In genomic region chr10:105536910-105537309, GRCm38 (mm10) we compare ENCODE assay signal across 24 mouse cellular contexts.
"Had no signal": no experiment of that assay in that cellular context is flagged by ENCODE, and none has a peak within 500 bp of the region (broad histone marks: within the 10 kb centered on the region; RNA-seq: fewer than 3 reads in every experiment).

No protein-coding gene starts in this region.

- H3K4me3 ChIP-seq: gastrocnemius, adult 2 months; heart, embryonic 10.5 days; heart, embryonic 12.5 days; hindbrain, embryonic 10.5 days; hindbrain, embryonic 12.5 days; layer of hippocampus, adult 2 months; left cerebral cortex, adult 2 months; limb, embryonic 10.5 days; limb, embryonic 12.5 days had no signal

- ATAC-seq: forebrain, embryonic 16.5 days; hindbrain, embryonic 16.5 days; inflammation-experienced regulatory T-cells, adult 6 months; intestine, embryonic 16.5 days had no signal

- H3K9me3 ChIP-seq: heart, embryonic 10.5 days; heart, embryonic 12.5 days; hindbrain, embryonic 10.5 days; hindbrain, embryonic 12.5 days; limb, embryonic 10.5 days; limb, embryonic 12.5 days had no signal

- H3K36me3 ChIP-seq: heart, embryonic 10.5 days; heart, embryonic 12.5 days; hindbrain, embryonic 10.5 days; hindbrain, embryonic 12.5 days; limb, embryonic 10.5 days had no signal

- H3K9ac ChIP-seq: heart, embryonic 12.5 days; hindbrain, embryonic 12.5 days; hindbrain, embryonic 14.5 days; limb, embryonic 12.5 days had no signal

- H3K27me3 ChIP-seq: heart, embryonic 12.5 days; hindbrain, embryonic 12.5 days; limb, embryonic 12.5 days had no signal

- DNase-seq: gastrocnemius, adult 2 months; gastrocnemius, postnatal 10 days; gastrocnemius, postnatal 25 days; heart, adult 18-20 months; heart, postnatal 10 days; heart, postnatal 4 days; kidney, adult 18-20 months; kidney, adult 8-10 months; kidney, postnatal 10 days; kidney, postnatal 25 days; kidney, postnatal 4 days had no signal

- H3K4me2 ChIP-seq: heart, embryonic 12.5 days; hindbrain, embryonic 12.5 days; hindbrain, embryonic 14.5 days; limb, embryonic 12.5 days had no signal

- H3K27ac ChIP-seq: gastrocnemius, adult 2 months; heart, embryonic 10.5 days; hindbrain, embryonic 10.5 days; hindbrain, embryonic 12.5 days; hindbrain, embryonic 14.5 days; layer of hippocampus, adult 2 months; left cerebral cortex, adult 2 months; limb, embryonic 10.5 days; limb, embryonic 12.5 days had no signal

- H3K4me1 ChIP-seq: heart, embryonic 10.5 days had no signal
